Mouse (Mus musculus): ENCODE results near the gene Esp15. TPM values are rescaled to one million over a fixed set of nuclear protein-coding genes. Genes with fewer than 3 reads are reported as not detected.
"Not testable (repeated sequence)": the region's sequence is repeated elsewhere in the genome, so short reads cannot be mapped to it uniquely, and the experiment has no call there.

The Esp15 gene
- not detected in 2 replicates for polyA plus RNA-seq (2016; fragmentation: Nextera tagmentation; extraction: Ambion mirVana)

- not testable (repeated sequence) for H3K4me3 ChIP-seq; H3K27ac ChIP-seq; H3K36me3 ChIP-seq (replicated peaks); DNase-seq (ENCODE audit: extremely low spot score, low spot score); H3K27me3 ChIP-seq (ENCODE audit: poor library complexity, severe bottlenecking); H3K9me3 ChIP-seq; H3K4me1 ChIP-seq
- WGBS, result 83% methylated on average over 6 of the region's 6 CpGs
Measured at GRCm38 (mm10) chr17:39640654-39641053, at the start of gene Esp15. Esp15 (plus strand) TSS chr17:39640954.

GRCm38 (mm10) chr17:39591550-39591949, 49.2 kb upstream of the Esp15 start:
- Histone ChIP-seq H3K27me3 (ENCODE audit: poor library complexity, severe bottlenecking) (no peaks in the 10 kb centered on the region), H3K36me3 (replicated peaks) (no peaks in the 10 kb centered on the region), H3K27ac (no peak overlapping the region), H3K9me3 (peaks cover 20% of the 10 kb centered on the region; the same call in 1 of the 2 replicates), H3K4me1 (no peaks in the 10 kb centered on the region), H3K4me3 (no peak overlapping the region)
- DNase-seq (ENCODE audit: extremely low spot score, low spot score), result no peak
- WGBS, result 58% methylated on average over 1 of the region's 1 CpGs

Other genes starting within 250 kb of the Esp15 start
- not detected in 2 replicates for gene Esp18, start 234.6 kb upstream of the Esp15 start, polyA plus RNA-seq (2016; fragmentation: Nextera tagmentation; extraction: Ambion mirVana)
- not detected in 2 replicates for gene Esp16, start 104.8 kb upstream of the Esp15 start, polyA plus RNA-seq (2016; fragmentation: Nextera tagmentation; extraction: Ambion mirVana)